Comparison of ENCODE assay signal across 18 mouse cellular contexts in the genomic region with DNA sequence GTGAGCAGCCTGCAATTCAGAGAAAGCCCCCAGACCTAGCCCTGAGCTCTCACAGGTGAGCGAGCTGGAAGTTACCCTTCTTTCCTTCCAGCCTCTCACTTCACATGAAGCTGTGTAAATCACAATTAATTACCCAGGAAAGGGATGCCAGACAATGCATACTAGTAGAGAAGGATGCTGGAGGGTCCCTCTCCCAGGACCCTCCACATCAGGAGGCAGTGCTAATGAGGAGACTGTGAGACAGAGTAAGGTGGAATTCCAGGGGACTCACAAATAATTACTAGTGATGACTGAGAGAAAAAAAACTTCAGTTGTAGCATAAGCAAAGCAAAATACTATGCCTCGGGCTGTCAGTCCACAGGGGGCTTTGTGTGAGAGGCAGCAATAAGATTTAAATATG.
"Had no signal": no experiment of that assay in that cellular context is flagged by ENCODE, and none has a peak within 500 bp of the region (broad histone marks: within the 10 kb centered on the region; RNA-seq: fewer than 3 reads in every experiment).

No protein-coding gene starts in this region.

- H3K27ac ChIP-seq: kidney, postnatal 0 days; layer of hippocampus, adult 2 months; limb, embryonic 10.5 days; limb, embryonic 13.5 days; liver, embryonic 12.5 days; liver, embryonic 15.5 days; lung, embryonic 15.5 days; midbrain, embryonic 12.5 days had no signal

- ATAC-seq: liver, embryonic 12.5 days had no signal

- H3K4me3 ChIP-seq: layer of hippocampus, adult 2 months; limb, embryonic 10.5 days; limb, embryonic 13.5 days; liver, embryonic 12.5 days; liver, embryonic 15.5 days; lung, embryonic 15.5 days; megakaryocyte, embryonic 14.5 days; midbrain, embryonic 12.5 days had no signal

- H3K4me2 ChIP-seq: limb, embryonic 13.5 days; liver, embryonic 12.5 days; liver, embryonic 15.5 days; lung, embryonic 15.5 days; midbrain, embryonic 12.5 days had no signal

- H3K9ac ChIP-seq: limb, embryonic 13.5 days; liver, embryonic 12.5 days; liver, embryonic 15.5 days; lung, embryonic 15.5 days; midbrain, embryonic 12.5 days had no signal

- DNase-seq: kidney, adult 2 months; kidney, postnatal 25 days; layer of hippocampus, adult 9-11 months; liver; lung, adult 18-20 months; lung, postnatal 10 days; lung, postnatal 36 days; thymus, adult 18-20 months; thymus, postnatal 36 days had no signal

- H3K9me3 ChIP-seq: limb, embryonic 10.5 days; limb, embryonic 13.5 days; liver, embryonic 12.5 days; liver, embryonic 15.5 days; lung, embryonic 15.5 days; megakaryocyte, embryonic 14.5 days; midbrain, embryonic 12.5 days had no signal

- H3K36me3 ChIP-seq: limb, embryonic 10.5 days; limb, embryonic 13.5 days; liver, embryonic 12.5 days; liver, embryonic 15.5 days; lung, embryonic 15.5 days; midbrain, embryonic 12.5 days had no signal

- H3K4me1 ChIP-seq: liver, embryonic 12.5 days; liver, embryonic 15.5 days; megakaryocyte, embryonic 14.5 days had no signal

- H3K27me3 ChIP-seq: limb, embryonic 13.5 days; liver, embryonic 12.5 days; liver, embryonic 15.5 days; lung, embryonic 15.5 days; megakaryocyte, embryonic 14.5 days; midbrain, embryonic 12.5 days had no signal
